Mouse (Mus musculus) cerebellum, adult 9-10 months (tissue): ENCODE results near the gene Myo7a.

Source experiments
- DNase-seq: peaks from one replicate; pipeline ENCODE4 v3.0.0; 2022

Myo7a gene

GRCm38 (mm10) chr7:98141206-98141605 is 21.9 kb upstream of the Myo7a start:
- DNase-seq = no peak

- DNase-seq = no peak
Observed at GRCm38 (mm10) chr7:98140597-98140996, 21.3 kb upstream of the Myo7a start.

- DNase-seq = no peak
Observed at GRCm38 (mm10) chr7:98139216-98139615, 19.9 kb upstream of the Myo7a start.

GRCm38 (mm10) chr7:98137995-98138394 is 18.7 kb upstream of the Myo7a start:
- DNase-seq = no peak

GRCm38 (mm10) chr7:98137583-98137982 is 18.3 kb upstream of the Myo7a start:
- no peak for DNase-seq

GRCm38 (mm10) chr7:98131751-98132150 is 12.4 kb upstream of the Myo7a start:
- no peak for DNase-seq

GRCm38 (mm10) chr7:98125473-98125872 is 6.1 kb upstream of the Myo7a start:
- DNase-seq = no peak

GRCm38 (mm10) chr7:98124701-98125100 is 5.4 kb upstream of the Myo7a start:
- DNase-seq = no peak

- no peak for DNase-seq
Observed at GRCm38 (mm10) chr7:98121673-98122072, 2.3 kb upstream of the Myo7a start.

- no peak for DNase-seq
Observed at GRCm38 (mm10) chr7:98121241-98121640, 1.9 kb upstream of the Myo7a start.

- peak; percentile 79 for DNase-seq
Observed at GRCm38 (mm10) chr7:98120325-98120724, 1.0 kb upstream of the Myo7a start.

- no peak for DNase-seq
Observed at GRCm38 (mm10) chr7:98119961-98120232, 573 bp upstream of the Myo7a start.

GRCm38 (mm10) chr7:98117012-98117660 is 2.2 kb downstream of the Myo7a start:
- peak; percentile 60 for DNase-seq

GRCm38 (mm10) chr7:98114656-98115055 is 4.7 kb downstream of the Myo7a start:
- no peak for DNase-seq

- peak; percentile 30 for DNase-seq
Observed at GRCm38 (mm10) chr7:98111233-98111632, 8.1 kb downstream of the Myo7a start.

GRCm38 (mm10) chr7:98109771-98110170 is 9.6 kb downstream of the Myo7a start:
- peak; percentile 68 for DNase-seq

- peak; percentile 84 for DNase-seq
Observed at GRCm38 (mm10) chr7:98108636-98109430, 10.5 kb downstream of the Myo7a start.

GRCm38 (mm10) chr7:98106272-98106671 is 13.1 kb downstream of the Myo7a start:
- DNase-seq = no peak

GRCm38 (mm10) chr7:98104481-98105435 is 14.6 kb downstream of the Myo7a start:
- peak; percentile 30 for DNase-seq

- DNase-seq = no peak
Observed at GRCm38 (mm10) chr7:98103942-98104292, 15.4 kb downstream of the Myo7a start.

GRCm38 (mm10) chr7:98103002-98103941 is 16.1 kb downstream of the Myo7a start:
- peak; percentile 92 for DNase-seq

- peak; percentile 29 for DNase-seq
Observed at GRCm38 (mm10) chr7:98102488-98102887, 16.8 kb downstream of the Myo7a start.
